Mouse (Mus musculus) hindbrain, postnatal 0 days (tissue): ENCODE data around the gene Mapk10. TPM values are rescaled to one million over a fixed set of nuclear protein-coding genes. Genes with fewer than 3 reads are reported as not detected.

Experiments
- ATAC-seq: fragments of 200-750 bp; cut with Nextera tagmentation; 2 replicates; pipeline ENCODE4 v1.8.0; 2017; ENCODE audit warnings: mild to moderate bottlenecking, moderate TSS enrichment, moderate library complexity
- DNase-seq: peaks from one replicate; pipeline ENCODE4 v3.0.0-alpha.2; 2015; ENCODE audit warnings: low spot score
- H3K27ac ChIP-seq: fragments of 300-500 bp; sonication (generic); 2 replicates; pipeline ENCODE4 v1.5.1; 2014; ENCODE audit warnings: mild to moderate bottlenecking
- H3K27me3 ChIP-seq: fragments of 300-500 bp; sonication (generic); 2 replicates; pipeline ENCODE4 v1.6.1; 2014; ENCODE audit warnings: low read length, mixed read lengths; ENCODE audit not compliant: insufficient read depth
- H3K36me3 ChIP-seq: fragments of 300-500 bp; sonication (generic); 2 replicates; pipeline ENCODE4 v1.6.1; 2014; ENCODE audit warnings: low read length, mixed read lengths; ENCODE audit not compliant: insufficient read depth
- H3K4me1 ChIP-seq: fragments of 300-500 bp; sonication (generic); 2 replicates; pipeline ENCODE4 v1.6.1; 2014; ENCODE audit warnings: antibody characterized with exemption, low read length, mixed read lengths; ENCODE audit not compliant: insufficient read depth
- H3K4me2 ChIP-seq: fragments of 300-500 bp; sonication (generic); 2 replicates; pipeline ENCODE4 v1.6.1; 2014; ENCODE audit warnings: low read depth, mild to moderate bottlenecking, low read length, moderate library complexity, mixed read lengths
- H3K4me3 ChIP-seq: fragments of 300-500 bp; sonication (generic); 2 replicates; pipeline ENCODE4 v1.5.1; 2014; ENCODE audit warnings: low read length
- H3K9ac ChIP-seq: fragments of 300-500 bp; sonication (generic); replicated peaks from 2 replicates; pipeline ENCODE4 v1.6.1; 2014; ENCODE audit warnings: mild to moderate bottlenecking, low read length, moderate library complexity, mixed read lengths
- H3K9me3 ChIP-seq: fragments of 300-500 bp; sonication (generic); 2 replicates; pipeline ENCODE4 v1.6.1; 2016; ENCODE audit warnings: low read length, mixed read lengths
- CTCF ChIP-seq: IDR thresholded peaks from 2 replicates; pipeline ENCODE4 v1.5.1; 2016; ENCODE audit warnings: antibody characterized with exemption, control low read depth, low read depth
- WGBS: fragments of 180-500 bp; shearing (Covaris S2); extraction: QIAGEN DNeasy Blood & Tissue Kit; methylation state at CpG from one replicate; pipeline ENCODE4 v1.1.7; 2014; 5-methylcytosine and 5-hydroxymethylcytosine counted together
- polyA plus RNA-seq: library from polyadenylated mRNA; unstranded; fragments of >200 nt; fragmentation: Nextera tagmentation; extraction: Ambion mirVana; gene quantifications from 2 replicates; pipeline ENCODE4 v1.2.1, GENCODE M21; 2015
- total RNA-seq: library from RNA; depleted of rRNA; stranded (reverse); fragments of >200 nt; gene quantifications from 2 replicates; pipeline ENCODE4 v1.2.3, GENCODE M21; 2014

Gene Mapk10
- total and polyA plus RNA-seq, 2 experiments from 2014 or later: 80.1 to 108 TPM

- no peak for TF ChIP-seq CTCF
- Histone ChIP-seq H3K36me3 (no peaks in the 10 kb centered on the region), H3K27ac (no peak overlapping the region), H3K4me3 (no peak overlapping the region), H3K9ac (no peak overlapping the region), H3K27me3 (no peaks in the 10 kb centered on the region), H3K9me3 (no peaks in the 10 kb centered on the region), H3K4me1 (no peaks in the 10 kb centered on the region), H3K4me2 (no peak overlapping the region)
- DNase-seq: no peak
- no peak for ATAC-seq
Observed at GRCm38 (mm10) chr5:102995928-102996327, 215.2 kb downstream of the Mapk10 start.

DNA sequence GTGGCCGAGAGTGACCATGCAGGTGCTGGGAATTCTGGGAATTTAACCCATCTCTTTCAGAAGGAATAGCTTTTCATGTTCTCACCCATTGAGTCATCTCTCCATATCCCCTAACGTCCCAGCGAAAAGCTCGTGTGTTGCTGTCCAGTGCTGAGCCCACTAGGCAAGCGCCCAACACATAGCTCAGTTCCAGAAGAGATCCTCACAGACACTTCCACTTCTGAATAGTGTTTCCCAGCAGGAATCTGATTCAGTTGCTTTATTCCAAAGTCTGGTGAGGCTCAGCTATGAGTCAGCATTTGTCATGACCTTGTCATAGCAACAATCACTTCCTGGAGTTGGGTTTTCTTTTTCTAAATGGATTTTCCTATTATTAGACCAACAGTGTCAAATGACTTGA is 217.2 kb downstream of the Mapk10 start:
- TF ChIP-seq CTCF: no peak
- no peaks in the 10 kb centered on the region for H3K27me3 ChIP-seq
- H3K9ac ChIP-seq: no peak overlapping the region
- no peaks in the 10 kb centered on the region for H3K9me3 ChIP-seq
- no peaks in the 10 kb centered on the region for H3K4me1 ChIP-seq
- 54% methylated on average over 5 of the region's 5 CpGs for WGBS
- ATAC-seq (peak; percentile 55), DNase-seq (peak; percentile 32)
- H3K36me3 ChIP-seq: no peaks in the 10 kb centered on the region
- H3K4me3 ChIP-seq: no peak overlapping the region
- no peak overlapping the region for H3K4me2 ChIP-seq
- no peak overlapping the region for H3K27ac ChIP-seq

- no peak overlapping the region for H3K9ac ChIP-seq
- no peaks in the 10 kb centered on the region for H3K9me3 ChIP-seq
- no peaks in the 10 kb centered on the region for H3K4me1 ChIP-seq
- H3K27ac ChIP-seq: no peak overlapping the region
- DNase-seq (no peak), ATAC-seq (no peak)
- no peak overlapping the region for H3K4me2 ChIP-seq
- H3K36me3 ChIP-seq: peaks cover 5% of the 10 kb centered on the region
- no peaks in the 10 kb centered on the region for H3K27me3 ChIP-seq
- WGBS: 45% methylated on average over 2 of the region's 2 CpGs
- H3K4me3 ChIP-seq: no peak overlapping the region
- TF ChIP-seq CTCF: no peak
Observed at GRCm38 (mm10) chr5:102991691-102992090, 219.4 kb downstream of the Mapk10 start.

DNA sequence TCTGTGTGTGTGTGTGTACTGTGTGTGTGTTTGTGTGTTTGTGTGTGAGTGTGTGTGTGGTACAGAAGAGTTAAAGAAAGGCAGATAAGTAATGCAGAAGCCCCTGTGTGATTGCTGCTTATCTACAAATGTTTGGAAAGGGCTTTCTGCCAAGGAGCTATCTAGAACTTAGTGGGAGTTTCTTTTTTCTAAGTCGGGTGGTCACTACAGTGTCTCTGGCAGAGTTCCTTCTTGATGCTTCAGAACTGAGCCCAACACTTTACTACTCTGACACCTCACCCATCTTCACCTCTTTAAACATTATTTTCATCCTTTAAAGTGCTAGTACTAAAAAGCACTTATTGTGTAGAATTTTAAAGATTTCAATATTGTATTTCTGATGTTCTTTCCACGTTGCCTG is 232.8 kb downstream of the Mapk10 start:
- H3K4me3 ChIP-seq: no peak overlapping the region
- H3K4me2 ChIP-seq: no peak overlapping the region
- no peak for TF ChIP-seq CTCF
- ATAC-seq (no peak), DNase-seq (no peak)
- H3K9me3 ChIP-seq: no peaks in the 10 kb centered on the region
- no peaks in the 10 kb centered on the region for H3K27me3 ChIP-seq
- H3K9ac ChIP-seq: no peak overlapping the region
- no peak overlapping the region for H3K27ac ChIP-seq
- H3K4me1 ChIP-seq: no peaks in the 10 kb centered on the region
- no peaks in the 10 kb centered on the region for H3K36me3 ChIP-seq
- WGBS: 72% methylated on average over 2 of the region's 2 CpGs

GRCm38 (mm10) chr5:102977138-102977537 is 234.0 kb downstream of the Mapk10 start:
- ATAC-seq (0 out of 2 replicates have a peak, but pooled peaks have one; percentile 32), DNase-seq (no peak)
- Histone ChIP-seq H3K4me3 (no peak overlapping the region), H3K4me1 (no peaks in the 10 kb centered on the region), H3K27me3 (no peaks in the 10 kb centered on the region), H3K9me3 (no peaks in the 10 kb centered on the region), H3K27ac (no peak overlapping the region), H3K4me2 (no peak overlapping the region), H3K36me3 (no peaks in the 10 kb centered on the region), H3K9ac (no peak overlapping the region)
- 46% methylated on average over 6 of the region's 6 CpGs for WGBS
- no peak for TF ChIP-seq CTCF

- H3K9me3 ChIP-seq: no peaks in the 10 kb centered on the region
- H3K27ac ChIP-seq: no peak overlapping the region
- H3K36me3 ChIP-seq: no peaks in the 10 kb centered on the region
- H3K27me3 ChIP-seq: no peaks in the 10 kb centered on the region
- H3K4me3 ChIP-seq: no peak overlapping the region
- no peak for TF ChIP-seq CTCF
- no peaks in the 10 kb centered on the region for H3K4me1 ChIP-seq
- H3K9ac ChIP-seq: no peak overlapping the region
- ATAC-seq (no peak), DNase-seq (no peak)
- no peak overlapping the region for H3K4me2 ChIP-seq
Observed at GRCm38 (mm10) chr5:102976540-102976939, 234.6 kb downstream of the Mapk10 start.

GRCm38 (mm10) chr5:102974400-102974799 is 236.7 kb downstream of the Mapk10 start:
- no peaks in the 10 kb centered on the region for H3K9me3 ChIP-seq
- ATAC-seq (no peak), DNase-seq (peak; percentile 23)
- no peak for TF ChIP-seq CTCF
- H3K36me3 ChIP-seq: no peaks in the 10 kb centered on the region
- no peaks in the 10 kb centered on the region for H3K27me3 ChIP-seq
- H3K9ac ChIP-seq: no peak overlapping the region
- no peak overlapping the region for H3K4me3 ChIP-seq
- H3K4me1 ChIP-seq: no peaks in the 10 kb centered on the region
- 49% methylated on average over 4 of the region's 4 CpGs for WGBS
- H3K27ac ChIP-seq: no peak overlapping the region
- no peak overlapping the region for H3K4me2 ChIP-seq
